Mouse (Mus musculus) adrenal gland, adult 18-20 months (tissue): ENCODE measurements at regions not wholly inside any gene's neighbourhood (a gene's known extent, or its start where the extent isn't known, plus 50 kb on each side); places are given as distances from the start of the nearest gene placed in this dataset.

Experiments used
- DNase-seq, 2 experiments: peaks; one replicate each; pipeline ENCODE4 v3.0.0; 2021 to 2022; ENCODE audit warnings: low spot score in 2 of 2

DNA sequence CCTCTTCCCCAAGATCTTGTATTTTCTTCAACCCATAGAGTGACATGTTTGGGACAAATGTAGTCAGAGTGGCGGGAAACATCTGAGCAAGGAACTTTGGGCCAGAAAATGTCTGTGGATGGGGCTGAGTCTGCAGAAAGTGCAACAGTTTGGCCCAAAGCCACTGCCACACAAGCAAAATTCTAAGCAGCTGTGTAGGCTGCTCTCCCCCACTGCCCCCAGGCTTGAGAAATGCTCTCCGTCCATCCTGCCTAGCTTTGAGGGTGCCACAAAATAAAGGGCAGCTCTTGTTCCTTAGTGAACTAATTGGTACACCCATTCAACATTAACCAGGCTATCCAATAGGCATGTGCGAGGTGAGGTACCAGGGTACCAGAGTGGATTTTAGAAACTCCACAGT lies 205.2 kb upstream of the Kbtbd8 start:
- no peak for DNase-seq

DNA sequence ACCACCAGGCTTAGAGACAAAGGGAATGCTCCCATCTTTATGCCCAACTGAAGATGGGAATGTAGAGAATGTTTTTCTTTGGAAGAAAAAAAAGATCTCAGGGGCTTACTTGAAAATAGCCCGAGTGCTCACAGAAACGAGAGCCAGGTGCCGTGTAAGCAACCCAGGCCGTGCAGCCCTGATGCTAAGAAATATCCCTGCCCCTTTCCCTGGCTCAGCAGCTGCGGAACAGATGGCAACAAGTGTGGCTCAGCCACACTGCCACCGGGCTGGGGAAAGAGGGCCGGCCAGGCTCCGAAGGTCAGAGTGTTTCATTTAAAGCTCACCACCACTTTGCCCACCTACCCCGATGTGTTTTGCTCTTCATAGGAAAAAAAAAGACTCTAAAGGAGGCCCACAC lies 205.7 kb upstream of the Kbtbd8 start:
- no peak for DNase-seq

DNA sequence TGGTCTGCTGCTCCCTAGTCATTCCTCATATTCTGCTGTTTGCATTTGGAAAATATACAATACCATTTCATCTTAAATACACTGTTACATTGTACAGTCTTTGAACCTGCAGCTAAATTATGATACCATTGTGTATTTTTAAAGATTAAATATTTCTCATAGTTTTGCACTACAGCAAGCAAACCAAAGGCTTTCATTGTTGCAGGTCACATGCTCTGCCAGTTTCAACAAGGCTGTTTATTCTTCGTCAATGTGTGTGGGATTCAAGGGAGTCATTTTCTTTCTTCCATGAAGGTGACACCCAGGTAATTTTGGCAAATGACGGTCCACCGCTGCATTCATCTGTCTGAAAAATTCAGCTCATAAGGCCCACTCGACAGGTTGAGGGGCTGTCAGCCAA lies 200.9 kb upstream of the Lrig1 start:
- DNase-seq = no peak

DNA sequence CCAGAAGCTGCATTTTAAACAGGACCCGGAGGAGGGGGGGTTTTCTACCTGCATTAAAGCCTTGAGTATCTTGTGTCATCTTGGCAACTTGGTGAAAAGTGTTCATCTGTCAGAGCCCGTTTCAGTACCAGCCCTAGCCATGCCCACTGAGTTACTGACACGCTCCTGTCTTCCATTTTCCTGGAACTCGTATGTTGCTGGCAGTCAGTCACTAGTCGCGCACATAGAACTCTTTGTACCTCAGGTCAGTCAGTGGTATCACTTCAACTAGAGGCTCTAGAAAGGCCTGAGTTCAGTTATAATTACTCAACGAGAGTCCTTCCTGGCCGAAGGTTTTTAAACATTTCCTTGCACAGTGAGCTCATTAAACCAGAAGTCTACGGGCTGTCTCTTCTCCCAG lies 198.9 kb upstream of the Lrig1 start:
- no peak for DNase-seq

- no peak for DNase-seq
Measured at GRCm38 (mm10) chr6:94890165-94890564, 190.2 kb upstream of the Lrig1 start.

- DNase-seq = no peak
Measured at GRCm38 (mm10) chr6:94889271-94889670, 189.3 kb upstream of the Lrig1 start.

GRCm38 (mm10) chr6:94881139-94881538 lies 181.2 kb upstream of the Lrig1 start:
- no peak for DNase-seq

DNA sequence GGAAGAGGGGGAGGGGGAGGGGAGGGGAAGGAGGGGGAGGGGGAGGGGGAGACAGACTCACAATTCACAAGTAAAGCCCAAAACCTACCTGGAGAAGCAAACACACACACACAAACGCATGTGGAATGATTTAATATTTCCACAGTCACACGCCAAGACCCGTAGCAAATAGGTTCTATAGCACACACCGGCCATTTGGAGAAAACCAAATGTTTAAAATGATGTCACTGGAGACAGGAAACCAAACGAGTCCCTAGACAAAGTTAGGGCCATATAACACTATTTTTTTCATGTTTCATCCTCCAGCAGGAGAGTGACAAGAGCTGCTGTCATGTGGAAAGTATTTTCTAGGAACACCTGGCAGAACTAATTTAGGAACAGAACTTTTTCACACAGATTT lies 175.9 kb upstream of the Lrig1 start:
- DNase-seq = no peak

GRCm38 (mm10) chr6:94875065-94875464 lies 175.1 kb upstream of the Lrig1 start:
- DNase-seq = no peak

DNA sequence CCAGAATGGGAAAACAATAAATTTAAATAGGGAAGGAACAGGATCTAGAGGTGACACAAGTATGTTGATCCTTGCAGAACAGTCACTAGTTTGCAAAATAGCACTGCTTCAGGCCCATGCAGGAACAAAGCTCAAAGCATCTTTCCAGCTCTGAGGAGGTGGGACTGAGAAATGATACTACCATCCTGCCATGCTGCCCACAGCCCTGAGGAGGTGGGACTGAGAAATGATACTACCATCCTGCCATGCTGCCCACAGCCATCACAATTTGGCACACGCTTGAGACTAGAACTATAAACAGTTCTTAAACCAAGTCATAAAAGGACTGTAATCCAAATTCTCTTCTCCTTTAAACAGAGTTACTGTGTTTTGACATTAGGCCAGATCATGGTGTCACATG lies 174.5 kb upstream of the Lrig1 start:
- no peak for DNase-seq

DNA sequence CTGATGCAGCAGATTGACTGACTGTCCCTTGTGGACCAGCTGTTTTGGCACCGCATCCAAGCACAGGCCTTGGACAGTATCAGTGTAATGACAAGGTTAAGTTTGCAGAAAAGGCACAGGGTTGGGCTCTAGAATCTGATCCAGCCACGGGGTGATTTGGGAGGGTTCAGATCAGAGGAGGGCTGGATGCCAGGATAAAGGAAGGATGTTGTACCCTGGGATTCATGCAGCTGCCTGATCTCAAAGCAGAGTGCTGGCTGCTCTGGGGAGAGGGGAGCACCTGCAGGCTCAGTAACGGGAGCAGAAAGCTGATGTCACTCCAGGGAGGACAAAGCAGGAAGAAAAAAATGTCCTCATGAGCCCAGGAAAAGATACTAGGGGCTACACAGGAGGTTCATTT lies 168.0 kb upstream of the Lrig1 start:
- DNase-seq = no peak

DNA sequence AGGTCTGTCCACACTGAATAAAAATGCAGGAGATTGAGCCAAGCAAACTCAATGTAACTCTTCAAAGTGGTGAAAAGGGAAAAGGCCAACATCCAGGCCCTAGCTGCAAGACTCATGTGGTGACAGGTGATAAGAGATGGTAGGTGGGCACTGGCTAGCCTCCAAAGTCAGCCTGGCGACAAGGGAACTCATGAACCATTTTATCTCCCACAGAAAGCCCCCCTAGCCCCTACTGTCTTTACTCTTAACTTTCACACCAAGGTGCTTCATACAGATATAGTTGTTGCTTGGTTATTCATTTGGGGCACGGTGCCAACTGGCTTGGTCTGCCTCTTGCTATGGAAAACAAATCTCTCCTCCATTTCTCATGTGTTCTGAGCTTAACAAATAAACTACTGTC lies 165.5 kb upstream of the Lrig1 start:
- DNase-seq = no peak

- no peak for DNase-seq
Measured at GRCm38 (mm10) chr6:94858121-94858621, 158.2 kb upstream of the Lrig1 start.

- DNase-seq = no peak
Measured at GRCm38 (mm10) chr6:94850121-94850520, 150.2 kb upstream of the Lrig1 start.

- DNase-seq = no peak
Measured at GRCm38 (mm10) chr6:94849533-94849932, 149.6 kb upstream of the Lrig1 start.

GRCm38 (mm10) chr6:94848437-94848836 lies 148.5 kb upstream of the Lrig1 start:
- no peak for DNase-seq

GRCm38 (mm10) chr6:94845821-94846220 lies 145.9 kb upstream of the Lrig1 start:
- no peak for DNase-seq

- DNase-seq = no peak
Measured at GRCm38 (mm10) chr6:94842856-94843255, 142.9 kb upstream of the Lrig1 start.

- no peak for DNase-seq
Measured at GRCm38 (mm10) chr6:94841881-94842280, 141.9 kb upstream of the Lrig1 start.

- no peak for DNase-seq
Measured at GRCm38 (mm10) chr6:94835742-94836141, 135.8 kb upstream of the Lrig1 start.

DNA sequence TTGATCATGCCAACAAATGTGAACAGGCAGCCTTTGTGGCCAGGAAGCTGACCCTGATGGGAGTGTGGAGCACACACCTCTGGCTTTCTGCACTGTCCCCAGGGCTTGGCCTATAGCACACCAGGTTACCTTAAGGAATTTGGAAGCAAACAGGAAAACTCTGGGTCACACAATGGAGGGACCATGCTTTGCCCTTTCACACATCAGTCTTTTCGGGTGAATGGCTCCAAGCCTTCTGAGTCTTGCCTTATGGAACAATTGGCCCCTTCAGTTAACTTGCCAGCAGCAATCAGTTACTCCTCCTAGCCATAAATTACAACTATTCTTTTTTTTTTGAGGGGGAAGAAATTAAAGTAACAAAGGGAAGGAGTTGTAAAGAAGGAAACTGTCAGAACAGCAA lies 134.6 kb upstream of the Lrig1 start:
- no peak for DNase-seq

- no peak for DNase-seq
Measured at GRCm38 (mm10) chr6:94830801-94831200, 130.8 kb upstream of the Lrig1 start.

DNA sequence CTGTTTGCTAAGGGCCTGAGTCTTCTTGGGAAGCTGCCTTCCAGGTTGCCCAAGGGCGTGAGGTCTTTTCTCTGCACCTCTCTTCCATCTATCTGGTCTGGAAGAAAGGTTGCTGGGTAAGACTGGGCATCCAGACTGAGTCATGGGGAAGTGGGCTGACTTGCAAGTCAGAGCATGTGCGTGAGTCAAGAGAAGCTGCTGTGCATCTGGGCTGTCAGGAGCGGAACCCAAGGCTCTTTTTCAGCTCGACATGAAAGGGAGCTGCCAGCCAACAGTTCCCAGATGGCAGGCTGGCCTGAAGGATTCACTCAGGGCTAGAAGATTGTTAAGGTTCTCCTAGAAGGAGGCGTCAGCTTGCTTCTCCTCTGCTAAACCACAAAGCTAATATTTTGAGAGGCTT lies 129.3 kb upstream of the Lrig1 start:
- DNase-seq = no peak

- no peak for DNase-seq
Measured at GRCm38 (mm10) chr6:94826656-94827055, 126.7 kb upstream of the Lrig1 start.
